Mouse (Mus musculus) heart, embryonic 14.5 days (tissue): Measurements from ENCODE around the gene Wdr46. TPM values are rescaled to one million over a fixed set of nuclear protein-coding genes. Genes with fewer than 3 reads are reported as not detected.
A peak's percentile ranks its signal among the peaks of the same experiment; 100 is the strongest.

Experiments used
- ATAC-seq: fragments of 200-750 bp; cut with Nextera tagmentation; 2 replicates; pipeline ENCODE4 v1.8.0; 2017; ENCODE audit warnings: low read depth, moderate TSS enrichment; ENCODE audit not compliant: insufficient number of reproducible peaks, insufficient read depth, low FRiP score
- H3K27ac ChIP-seq, 2 experiments: fragments of 200-500 bp in 1 of 2; fragments of 300-500 bp in 1 of 2; sonication (generic) in 1 of 2; replicated peaks in 1 of 2; 2 replicates each; pipeline ENCODE4 v1.5.1; 2012 to 2014; ENCODE audit warnings: low read depth in 2 of 2, low read length in 2 of 2, control low read depth in 1 of 2, mild to moderate bottlenecking in 1 of 2, mixed read lengths in 1 of 2; ENCODE audit not compliant: control insufficient read depth in 1 of 2, insufficient read depth in 1 of 2
- H3K27me3 ChIP-seq: fragments of 300-500 bp; sonication (generic); 2 replicates; pipeline ENCODE4 v1.6.1; 2014; ENCODE audit warnings: mild to moderate bottlenecking, low read length, control low read depth; ENCODE audit not compliant: control insufficient read depth, insufficient read depth
- H3K36me3 ChIP-seq: fragments of 300-500 bp; sonication (generic); 2 replicates; pipeline ENCODE4 v1.6.1; 2014; ENCODE audit warnings: mild to moderate bottlenecking, control low read depth, low read length, mixed read lengths; ENCODE audit not compliant: control insufficient read depth, insufficient read depth
- H3K4me1 ChIP-seq, 2 experiments: fragments of 200-500 bp in 1 of 2; fragments of 300-500 bp in 1 of 2; sonication (generic) in 1 of 2; 2 replicates each; pipeline ENCODE4 v1.6.1; 2012 to 2014; ENCODE audit warnings: low read length in 2 of 2, control low read depth in 1 of 2, mixed read lengths in 1 of 2; ENCODE audit not compliant: control insufficient read depth in 2 of 2, insufficient read depth in 2 of 2
- H3K4me2 ChIP-seq: fragments of 300-500 bp; sonication (generic); 2 replicates; pipeline ENCODE4 v1.6.1; 2014; ENCODE audit warnings: mild to moderate bottlenecking, low read length
- H3K4me3 ChIP-seq, 2 experiments: fragments of 200-500 bp in 1 of 2; fragments of 300-500 bp in 1 of 2; sonication (generic) in 1 of 2; 2 replicates each; pipeline ENCODE4 v1.5.1; 2012 to 2014; ENCODE audit warnings: low read length in 2 of 2, mild to moderate bottlenecking in 2 of 2, control low read depth in 1 of 2, low read depth in 1 of 2, moderate library complexity in 1 of 2; ENCODE audit not compliant: control insufficient read depth in 1 of 2, insufficient read depth in 1 of 2
- H3K9ac ChIP-seq: fragments of 300-500 bp; sonication (generic); 2 replicates; pipeline ENCODE4 v1.6.1; 2014; ENCODE audit warnings: mild to moderate bottlenecking, low read length
- H3K9me3 ChIP-seq: fragments of 300-500 bp; sonication (generic); 2 replicates; pipeline ENCODE4 v1.6.1; 2016; ENCODE audit warnings: low read length, control low read depth; ENCODE audit not compliant: control insufficient read depth
- WGBS: fragments of 180-500 bp; shearing (Covaris S2); extraction: QIAGEN DNeasy Blood & Tissue Kit; methylation state at CpG from one replicate; pipeline ENCODE4 v1.1.7; 2014; 5-methylcytosine and 5-hydroxymethylcytosine counted together
- polyA plus RNA-seq: library from polyadenylated mRNA; unstranded; fragments of >200 nt; fragmentation: Nextera tagmentation; extraction: Ambion mirVana; gene quantifications from 2 replicates; pipeline ENCODE4 v1.2.1, GENCODE M21; 2014

Wdr46 gene
- polyA plus RNA-seq, 1 experiment from 2014 or later = 15.5 TPM

DNA sequence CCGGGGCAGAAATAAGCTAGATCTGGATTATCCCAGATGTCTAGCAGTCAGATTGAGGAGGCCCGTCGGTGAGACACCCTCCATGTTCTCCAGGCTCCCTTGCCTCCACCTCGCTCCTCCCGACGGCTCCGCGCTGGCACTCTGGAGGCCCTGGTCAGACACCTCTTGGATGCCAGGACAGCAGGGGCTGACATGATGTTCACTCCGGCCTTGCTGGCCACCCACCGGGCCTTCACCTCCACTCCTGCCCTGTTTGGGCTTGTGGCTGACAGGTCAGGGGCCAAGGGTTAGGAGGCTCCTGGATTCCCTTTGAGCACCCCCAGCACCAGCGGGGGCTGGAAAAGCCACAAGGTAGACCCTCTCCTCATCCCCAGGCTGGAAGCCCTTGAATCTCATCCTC is 8.5 kb upstream of the Wdr46 start:
- no peaks in the 10 kb centered on the region for H3K9me3 ChIP-seq
- H3K27ac ChIP-seq = no peak overlapping the region
- H3K4me3 ChIP-seq = no peak overlapping the region
- H3K9ac ChIP-seq = no peak overlapping the region
- no peak overlapping the region for H3K4me2 ChIP-seq
- WGBS = 91% methylated on average over 11 of the region's 11 CpGs
- peaks cover 52% of the 10 kb centered on the region for H3K36me3 ChIP-seq
- no peak for ATAC-seq
- no peaks in the 10 kb centered on the region for H3K27me3 ChIP-seq
- H3K4me1 ChIP-seq = peaks cover 8 to 18% of the 10 kb centered on the region in 2 experiments; a peak in 3 of 4 replicates

DNA sequence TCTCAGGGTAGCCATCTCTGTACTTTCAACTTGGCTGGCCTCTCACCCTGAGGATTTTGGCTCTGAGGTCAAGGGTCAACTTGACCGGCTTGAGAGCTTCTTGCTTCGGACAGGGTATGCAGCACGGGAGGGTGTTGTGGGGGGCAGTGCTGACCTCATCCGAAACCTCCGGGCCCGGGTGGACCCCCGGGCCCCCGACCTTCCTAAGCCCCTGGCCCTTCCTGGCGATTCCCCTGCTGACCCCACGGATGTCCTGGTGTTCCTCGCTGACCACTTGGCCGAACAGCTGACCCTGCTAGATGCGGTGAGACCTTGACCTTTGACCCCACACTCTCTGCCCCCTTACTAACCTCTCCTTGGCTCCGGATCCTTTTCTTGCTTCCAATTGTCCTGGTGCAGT is 8.0 kb upstream of the Wdr46 start:
- no peak overlapping the region for H3K4me2 ChIP-seq
- no peak overlapping the region for H3K4me3 ChIP-seq
- H3K9me3 ChIP-seq = no peaks in the 10 kb centered on the region
- no peak overlapping the region for H3K27ac ChIP-seq
- no peaks in the 10 kb centered on the region for H3K27me3 ChIP-seq
- H3K4me1 ChIP-seq = peaks cover 8 to 18% of the 10 kb centered on the region in 2 experiments; a peak in 3 of 4 replicates
- no peak for ATAC-seq
- no peak overlapping the region for H3K9ac ChIP-seq
- WGBS = 86% methylated on average over 14 of the region's 14 CpGs
- H3K36me3 ChIP-seq = peaks cover 53% of the 10 kb centered on the region

DNA sequence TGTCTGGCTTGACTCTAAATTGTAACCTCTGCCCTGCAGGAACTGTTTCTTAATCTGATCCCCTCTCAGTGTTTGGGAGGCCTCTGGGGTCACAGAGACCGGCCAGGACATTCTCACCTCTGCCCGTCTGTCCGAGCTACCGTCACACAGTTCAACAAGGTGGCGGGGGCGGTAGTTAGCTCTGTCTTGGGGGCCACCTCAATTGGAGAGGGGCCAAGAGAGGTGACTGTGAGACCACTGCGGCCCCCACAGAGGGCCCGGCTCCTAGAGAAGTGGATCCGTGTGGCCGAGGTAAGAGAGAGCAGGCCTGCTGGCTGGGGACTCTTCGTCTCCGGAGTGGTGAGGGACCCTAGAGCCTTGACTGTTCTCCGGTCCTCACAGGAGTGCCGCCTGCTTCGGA is 7.5 kb upstream of the Wdr46 start:
- Histone ChIP-seq H3K27ac (no peak overlapping the region), H3K4me1 (peaks cover 8 to 18% of the 10 kb centered on the region in 2 experiments; a peak in 3 of 4 replicates), H3K9ac (no peak overlapping the region), H3K4me2 (no peak overlapping the region), H3K36me3 (peaks cover 56% of the 10 kb centered on the region), H3K9me3 (no peaks in the 10 kb centered on the region), H3K4me3 (no peak overlapping the region), H3K27me3 (no peaks in the 10 kb centered on the region)
- no peak for ATAC-seq
- 91% methylated on average over 15 of the region's 15 CpGs for WGBS

DNA sequence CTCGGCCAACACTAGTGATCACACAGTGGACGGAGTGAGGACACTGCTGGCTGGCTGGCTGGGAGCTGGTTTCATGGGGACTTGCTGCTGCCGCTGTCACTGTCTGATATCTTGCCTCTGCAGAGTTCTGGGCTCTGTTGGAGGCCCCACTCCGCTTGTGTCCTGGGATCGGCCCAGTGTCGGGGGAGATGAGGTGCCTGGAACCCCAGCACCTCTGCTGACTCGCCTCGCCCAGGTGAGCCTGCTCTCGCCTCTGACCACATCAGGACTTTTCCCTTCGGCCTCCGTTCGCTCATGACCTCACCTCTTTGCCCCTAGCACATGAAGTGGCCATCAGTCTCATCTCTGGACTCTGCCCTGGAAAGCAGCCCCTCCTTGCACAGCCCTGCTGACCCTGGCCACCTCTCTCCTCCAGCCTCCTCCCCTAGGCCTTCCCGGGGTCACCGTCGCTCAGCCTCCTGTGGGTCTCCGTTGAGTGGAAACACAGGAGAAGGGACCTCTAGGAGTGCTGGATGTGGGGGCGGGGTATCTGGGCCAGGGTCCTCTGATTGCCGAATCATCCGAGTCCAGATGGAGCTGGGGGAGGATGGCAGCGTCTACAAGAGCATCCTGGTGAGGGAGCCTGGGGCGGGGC is 4.9 kb upstream of the Wdr46 start:
- Histone ChIP-seq H3K27ac (no peak overlapping the region), H3K4me3 (no peak overlapping the region), H3K4me2 (no peak overlapping the region), H3K27me3 (no peaks in the 10 kb centered on the region), H3K9me3 (no peaks in the 10 kb centered on the region), H3K4me1 (peaks cover 11 to 19% of the 10 kb centered on the region in 2 experiments; a peak in 3 of 4 replicates), H3K9ac (no peak overlapping the region), H3K36me3 (peaks cover 66% of the 10 kb centered on the region)
- no peak for ATAC-seq
- WGBS = 82% methylated on average over 21 of the region's 21 CpGs

DNA sequence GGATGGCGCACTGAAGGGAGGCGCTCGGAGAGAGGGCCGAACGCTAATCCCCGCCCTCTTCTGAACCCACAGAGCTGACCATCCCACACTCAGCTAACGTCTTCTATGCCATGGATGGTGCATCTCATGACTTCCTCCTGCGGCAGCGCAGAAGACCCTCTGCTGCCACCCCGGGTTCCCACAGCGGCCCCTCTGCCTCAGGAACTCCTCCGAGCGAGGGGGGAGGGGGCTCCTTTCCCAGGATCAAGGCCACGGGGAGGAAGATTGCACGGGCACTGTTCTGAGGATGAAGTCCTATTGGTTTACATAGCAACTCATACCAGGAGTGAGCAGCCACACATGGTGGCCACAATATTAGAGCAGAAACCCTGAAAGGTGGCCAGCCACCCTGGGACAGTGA is 3.5 kb upstream of the Wdr46 start:
- no peak overlapping the region for H3K4me3 ChIP-seq
- no peak overlapping the region for H3K4me2 ChIP-seq
- peaks cover 8 to 19% of the 10 kb centered on the region in 2 experiments for H3K4me1 ChIP-seq
- peaks cover 63% of the 10 kb centered on the region for H3K36me3 ChIP-seq
- 87% methylated on average over 15 of the region's 15 CpGs for WGBS
- no peak for ATAC-seq
- H3K9me3 ChIP-seq = no peaks in the 10 kb centered on the region
- H3K27me3 ChIP-seq = no peaks in the 10 kb centered on the region
- H3K9ac ChIP-seq = no peak overlapping the region
- no peak overlapping the region for H3K27ac ChIP-seq

DNA sequence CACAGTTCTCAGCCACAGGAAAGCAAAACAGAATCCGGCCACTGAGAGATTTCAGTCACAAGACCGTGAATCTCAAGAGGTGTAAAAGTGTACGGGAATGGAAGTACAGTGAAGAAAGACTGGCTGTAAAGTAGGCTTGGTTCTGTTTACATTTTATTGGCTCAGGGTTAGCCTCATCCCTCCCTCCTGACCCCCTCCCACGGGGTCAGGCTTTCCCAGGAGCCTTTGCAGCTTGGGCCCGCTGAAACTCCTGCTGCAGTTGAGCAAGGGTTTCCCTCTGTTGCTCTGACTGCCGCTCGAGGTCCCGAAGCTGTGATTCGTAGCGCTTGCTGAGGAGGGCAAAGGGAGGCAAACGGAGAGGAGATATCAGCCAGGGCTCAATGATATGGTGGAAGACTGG is 1.7 kb upstream of the Wdr46 start:
- Histone ChIP-seq H3K4me3 (no peak overlapping the region), H3K9ac (no peak overlapping the region), H3K36me3 (peaks cover 57% of the 10 kb centered on the region), H3K4me2 (no peak overlapping the region), H3K27me3 (no peaks in the 10 kb centered on the region), H3K9me3 (no peaks in the 10 kb centered on the region), H3K4me1 (peaks cover 8 to 19% of the 10 kb centered on the region in 2 experiments), H3K27ac (no peak overlapping the region)
- WGBS = 74% methylated on average over 11 of the region's 11 CpGs
- no peak for ATAC-seq

DNA sequence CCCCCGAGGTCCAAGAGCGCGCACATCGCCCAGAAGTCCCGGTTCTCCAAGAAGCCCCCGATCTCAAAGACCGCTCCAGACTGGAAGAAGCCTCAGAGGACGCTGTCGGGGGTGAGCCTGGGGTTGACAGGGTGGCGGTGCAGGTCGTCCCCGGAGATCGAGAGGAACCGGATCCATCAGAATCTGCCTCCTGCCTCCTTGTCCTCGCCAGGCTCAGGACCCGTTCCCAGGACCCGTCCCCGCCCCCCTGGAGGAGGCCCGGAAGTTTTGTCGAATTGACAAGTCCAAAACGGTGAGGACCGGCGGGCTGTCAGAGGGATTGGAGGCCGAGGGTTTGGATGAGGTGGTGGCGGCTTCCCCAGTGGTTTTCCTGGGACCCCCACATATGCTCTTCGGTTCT is 521 bp downstream of the Wdr46 start:
- Histone ChIP-seq H3K4me1 (peaks cover 8 to 19% of the 10 kb centered on the region in 2 experiments), H3K9me3 (no peaks in the 10 kb centered on the region), H3K4me3 (peak overlapping the region; percentile 68 to 78), H3K4me2 (peak overlapping the region; percentile 93), H3K27me3 (no peaks in the 10 kb centered on the region), H3K36me3 (peaks cover 55% of the 10 kb centered on the region), H3K27ac (no peak overlapping the region), H3K9ac (peak overlapping the region; percentile 86)
- WGBS = 3% methylated on average over 26 of the region's 26 CpGs
- ATAC-seq = no peak

DNA sequence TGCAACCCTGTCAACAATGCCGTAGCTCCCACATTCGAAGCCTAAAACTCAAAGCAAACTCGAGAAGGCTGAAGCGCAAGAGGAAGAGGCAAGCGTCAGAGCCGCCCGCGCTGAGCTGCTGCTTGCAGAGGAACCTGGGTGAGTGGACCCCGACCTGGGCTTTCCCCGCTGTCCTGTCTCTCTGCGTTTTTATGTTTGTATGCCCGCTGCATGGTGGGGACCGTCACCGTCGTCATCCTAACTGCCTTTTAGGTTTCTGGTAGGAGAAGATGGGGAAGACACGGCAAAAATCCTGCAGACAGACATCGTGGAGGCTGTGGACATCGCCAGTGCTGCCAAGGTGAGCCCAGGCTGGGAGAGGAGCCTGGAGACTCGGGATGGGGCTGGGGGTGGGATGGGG is 921 bp downstream of the Wdr46 start:
- peak overlapping the region; percentile 93 for H3K4me2 ChIP-seq
- peaks cover 58% of the 10 kb centered on the region for H3K36me3 ChIP-seq
- H3K27me3 ChIP-seq = no peaks in the 10 kb centered on the region
- no peaks in the 10 kb centered on the region for H3K9me3 ChIP-seq
- peaks cover 8 to 19% of the 10 kb centered on the region in 2 experiments for H3K4me1 ChIP-seq
- H3K27ac ChIP-seq = no peak overlapping the region
- ATAC-seq = no peak
- peak overlapping the region; percentile 68 to 78 for H3K4me3 ChIP-seq
- peak overlapping the region; percentile 86 for H3K9ac ChIP-seq
- 56% methylated on average over 19 of the region's 19 CpGs for WGBS
